Mouse (Mus musculus): ENCODE results near the gene Msrb1. TPM values are rescaled to one million over a fixed set of nuclear protein-coding genes. Genes with fewer than 3 reads are reported as not detected.

Gene Msrb1
- 11.1 and 11.3 TPM in 2 replicates for polyA plus RNA-seq (2012)

DNA sequence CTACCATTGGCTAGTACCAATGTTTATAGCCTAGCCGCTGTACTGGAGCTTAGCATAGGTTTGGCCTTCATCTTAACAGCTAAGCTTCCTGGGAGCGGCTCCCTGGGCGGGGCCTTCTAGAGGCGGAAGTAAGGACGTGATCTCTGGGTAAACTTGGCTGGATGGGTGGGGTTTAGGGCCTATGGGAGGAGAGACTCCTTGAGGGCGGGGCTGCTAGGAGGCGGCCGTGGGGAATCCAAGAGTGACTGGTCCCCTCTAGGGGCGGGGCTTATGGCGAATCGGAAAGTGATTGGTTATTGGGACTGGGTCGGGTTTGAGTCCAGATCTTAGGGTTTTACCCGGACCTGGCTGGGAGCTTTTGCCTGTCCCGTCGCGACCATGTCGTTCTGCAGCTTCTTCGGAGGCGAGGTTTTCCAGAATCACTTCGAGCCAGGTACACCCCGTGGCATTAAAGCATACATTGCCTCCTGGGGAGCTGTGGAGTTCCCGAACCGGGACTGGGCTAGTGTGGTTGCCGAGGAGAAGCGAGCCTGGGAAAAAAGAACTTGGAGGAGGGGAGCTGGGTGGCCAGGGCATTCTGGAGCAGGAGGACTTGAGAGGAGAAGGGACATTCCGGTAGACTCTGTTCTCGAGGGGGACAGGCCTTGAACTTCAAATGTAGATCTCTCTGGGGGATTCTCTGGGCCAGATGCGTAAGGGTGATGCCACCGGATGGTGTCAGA is at the start of gene Msrb1:
Gene Msrb1 (plus strand): TSS at position 313 of the 722 bp plus-strand sequence.
- TF ChIP-seq GATA1 (IDR thresholded peaks at IDR 0.05; ENCODE audit: low read length) = no peak

GRCm38 (mm10) chr17:24687146-24687595 is 49.3 kb upstream of the Msrb1 start:
- no peak for TF ChIP-seq GATA1 (IDR thresholded peaks at IDR 0.05; ENCODE audit: low read length)

DNA sequence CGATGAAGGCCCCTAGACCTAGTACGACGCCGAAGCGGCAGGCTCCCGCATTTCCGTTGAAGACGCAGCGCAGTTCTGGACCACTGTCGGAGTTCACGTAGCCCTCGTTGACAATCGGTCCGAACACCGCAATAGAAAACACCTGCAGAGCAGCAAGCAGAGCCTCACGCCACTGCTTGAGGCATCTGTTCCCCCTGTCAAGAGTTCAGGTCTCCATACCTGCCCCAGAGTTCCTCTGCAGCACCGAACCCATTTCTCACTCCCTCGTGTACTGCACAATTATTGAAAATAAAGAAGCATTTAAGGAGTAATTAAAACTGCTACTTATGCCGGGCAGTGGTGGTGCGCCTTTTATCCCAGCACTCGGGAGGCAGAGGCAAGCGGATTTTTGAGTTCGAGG is 48.8 kb upstream of the Msrb1 start:
- no peak for TF ChIP-seq GATA1 (IDR thresholded peaks at IDR 0.05; ENCODE audit: low read length)

DNA sequence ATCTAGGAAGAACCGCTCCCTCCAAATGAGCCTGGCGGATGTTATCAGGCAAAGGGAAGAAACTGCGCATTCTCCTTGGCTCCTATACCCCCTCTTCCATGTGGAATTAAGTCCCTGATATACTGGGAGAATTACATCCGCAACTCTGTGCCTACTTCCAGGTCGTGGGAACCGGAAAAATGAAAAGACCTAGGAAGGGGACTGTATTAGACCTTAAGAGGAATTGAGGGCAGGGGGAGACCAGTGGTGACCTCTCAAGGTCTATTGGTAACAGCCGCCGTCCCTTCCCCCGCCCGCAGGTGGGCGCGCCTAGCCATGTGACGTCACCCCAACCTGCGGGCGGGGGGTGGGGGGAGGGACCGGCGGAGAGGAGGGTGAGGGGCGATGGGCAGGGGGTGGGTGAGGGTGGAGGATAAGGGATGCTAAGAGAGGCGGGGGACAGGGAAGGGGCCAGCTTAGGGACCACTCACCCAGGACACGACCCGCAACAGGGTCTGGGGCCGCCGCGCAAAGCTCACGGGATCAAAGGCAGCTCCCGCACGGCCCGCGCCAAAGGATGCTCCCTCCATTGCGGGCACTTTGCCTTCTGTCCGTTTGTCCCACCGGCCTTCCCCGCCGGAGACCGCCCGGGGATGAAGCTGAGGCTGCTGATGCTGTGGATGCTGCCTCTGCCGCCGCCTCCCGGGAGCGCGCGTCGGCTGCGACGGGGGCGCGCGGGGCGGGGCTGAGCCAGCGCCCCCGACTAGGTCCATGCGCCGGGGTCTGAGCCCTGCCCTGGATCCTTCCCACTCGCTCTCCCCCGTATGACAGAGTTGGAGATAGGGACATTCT is 47.0 kb upstream of the Msrb1 start, which contains the start of gene Syngr3:
Gene Syngr3 (minus strand): TSS at position 705 of the 831 bp plus-strand sequence.
- TF ChIP-seq GATA1 (IDR thresholded peaks at IDR 0.05; ENCODE audit: low read length) = no peak

- no peak for TF ChIP-seq GATA1 (IDR thresholded peaks at IDR 0.05; ENCODE audit: low read length)
Observed at GRCm38 (mm10) chr17:24692385-24692784, 44.1 kb upstream of the Msrb1 start.

DNA sequence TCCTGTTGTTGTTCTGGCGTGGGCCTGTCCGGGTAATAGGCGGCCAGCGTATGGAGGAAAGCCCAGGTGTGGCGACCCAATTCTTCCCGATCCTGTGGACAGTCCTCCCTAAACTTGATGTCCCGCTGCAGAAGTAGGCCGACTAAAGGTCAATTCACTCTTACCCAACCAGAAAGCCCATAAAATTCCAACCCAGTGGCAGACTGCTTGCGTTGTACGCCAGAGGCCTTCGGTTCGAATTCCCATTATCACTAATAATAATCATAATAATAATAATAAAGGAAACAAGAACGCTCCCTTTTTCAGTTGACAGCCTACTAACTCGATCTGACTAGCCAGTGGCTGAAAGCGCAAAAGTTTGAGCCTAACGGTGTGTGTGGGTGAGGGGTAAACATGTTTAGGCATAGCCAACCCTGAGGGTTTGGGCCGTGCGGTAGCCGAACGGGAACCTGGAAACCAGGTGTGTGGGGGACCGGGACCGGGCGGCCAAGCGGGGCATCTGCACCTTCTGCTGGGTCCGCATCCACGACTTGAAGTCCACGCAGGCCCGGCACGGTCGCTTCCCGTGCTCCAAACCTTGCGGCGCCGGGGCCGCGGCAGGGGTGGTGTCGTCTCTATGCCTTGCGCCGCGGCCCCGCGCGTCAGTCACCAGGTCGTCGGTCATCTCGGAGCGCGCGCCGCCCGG is 41.0 kb upstream of the Msrb1 start:
- TF ChIP-seq GATA1 (IDR thresholded peaks at IDR 0.05; ENCODE audit: low read length) = no peak

GRCm38 (mm10) chr17:24696011-24696697 is 40.3 kb upstream of the Msrb1 start, which contains the start of the genes Gfer and Noxo1:
TSS of gene Gfer (minus strand) at chr17:24696156.
TSS of gene Noxo1 (plus strand) at chr17:24696234.
- no peak for TF ChIP-seq GATA1 (IDR thresholded peaks at IDR 0.05; ENCODE audit: low read length)

GRCm38 (mm10) chr17:24697985-24698384 is 38.5 kb upstream of the Msrb1 start:
- TF ChIP-seq GATA1 (IDR thresholded peaks at IDR 0.05; ENCODE audit: low read length) = no peak

GRCm38 (mm10) chr17:24698715-24699114 is 37.7 kb upstream of the Msrb1 start:
- no peak for TF ChIP-seq GATA1 (IDR thresholded peaks at IDR 0.05; ENCODE audit: low read length)

GRCm38 (mm10) chr17:24699473-24699872 is 37.0 kb upstream of the Msrb1 start:
- TF ChIP-seq GATA1 (IDR thresholded peaks at IDR 0.05; ENCODE audit: low read length) = no peak

DNA sequence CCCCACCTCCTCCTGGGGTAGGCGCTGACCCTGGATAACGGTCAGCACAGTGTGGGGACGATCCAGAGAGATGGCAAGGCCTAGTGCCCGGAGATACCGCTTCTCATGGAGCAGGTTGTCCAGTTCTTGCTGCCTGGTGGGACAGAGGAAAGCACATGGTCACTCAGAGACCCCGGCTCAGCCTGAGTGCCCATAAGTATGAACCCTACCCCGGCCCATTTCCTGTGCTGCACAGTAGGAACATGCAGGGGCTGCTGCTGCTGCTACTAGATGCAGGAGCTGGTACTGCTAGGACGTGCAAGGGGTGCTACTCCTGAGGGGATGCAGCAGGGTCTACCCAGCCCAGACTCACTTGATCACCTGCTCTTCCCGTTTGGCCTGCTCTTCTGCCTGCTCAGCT is 35.2 kb upstream of the Msrb1 start:
- TF ChIP-seq GATA1 (IDR thresholded peaks at IDR 0.05; ENCODE audit: low read length) = no peak

DNA sequence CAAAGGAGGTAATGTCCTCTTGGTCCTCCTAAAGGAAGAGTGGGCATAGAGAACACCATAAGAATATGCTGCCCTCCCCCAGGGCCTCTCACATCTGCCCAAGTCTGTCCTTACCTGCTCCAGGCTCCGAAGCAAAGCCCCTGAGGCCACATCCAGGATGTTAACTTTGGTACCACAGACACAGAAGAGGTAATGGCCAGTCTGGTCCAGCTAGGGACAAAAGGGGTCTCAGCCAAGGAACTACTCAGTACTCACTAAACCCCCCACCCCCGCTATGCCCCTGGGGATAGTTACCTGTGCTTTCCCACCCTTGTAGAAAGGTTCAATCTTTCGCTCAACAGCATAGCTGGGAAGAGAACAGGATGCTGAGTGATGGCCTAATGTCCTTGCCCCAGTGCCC is 30.6 kb upstream of the Msrb1 start:
- no peak for TF ChIP-seq GATA1 (IDR thresholded peaks at IDR 0.05; ENCODE audit: low read length)

GRCm38 (mm10) chr17:24706982-24707800 is 29.3 kb upstream of the Msrb1 start, which contains the start of gene Tbl3:
TSS of gene Tbl3 (minus strand) at chr17:24707660.
- TF ChIP-seq GATA1 (IDR thresholded peaks at IDR 0.05; ENCODE audit: low read length) = peak; percentile 38

- no peak for TF ChIP-seq GATA1 (IDR thresholded peaks at IDR 0.05; ENCODE audit: low read length)
Observed at GRCm38 (mm10) chr17:24707801-24708425, 28.5 kb upstream of the Msrb1 start.

All from G1E-ER4 (cell line).